Mouse (Mus musculus) spleen, postnatal 10 days (tissue): ENCODE measurements around the gene Agr3.

ENCODE experiments used
- DNase-seq, 2 experiments: peaks; one replicate each; pipeline ENCODE4 v3.0.0; 2021 to 2022; ENCODE audit warnings: low spot score in 2 of 2

Agr3 gene

DNA sequence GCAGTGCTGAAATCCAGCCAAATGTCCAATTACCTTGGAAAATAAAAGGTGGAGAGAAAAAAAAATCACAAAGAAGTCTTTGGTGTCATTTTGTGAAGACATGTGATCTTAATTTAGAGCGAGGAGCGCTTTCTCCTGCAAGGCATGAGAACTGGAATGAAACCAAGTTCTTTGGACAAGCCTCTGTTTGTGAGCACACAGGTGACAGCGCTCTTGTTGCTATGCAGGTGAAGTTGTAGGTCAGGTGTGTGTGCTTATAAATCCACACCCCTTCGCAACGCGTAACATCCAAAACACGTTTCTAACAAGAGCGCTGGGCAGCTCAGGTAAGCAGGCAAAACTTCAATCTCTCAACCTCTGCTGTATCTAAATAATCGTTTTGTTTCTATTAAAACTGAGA lies at the start of gene Agr3:
Agr3 (plus strand) TSS at position 219 of the 400 bp plus-strand sequence.
- DNase-seq = no peak

DNA sequence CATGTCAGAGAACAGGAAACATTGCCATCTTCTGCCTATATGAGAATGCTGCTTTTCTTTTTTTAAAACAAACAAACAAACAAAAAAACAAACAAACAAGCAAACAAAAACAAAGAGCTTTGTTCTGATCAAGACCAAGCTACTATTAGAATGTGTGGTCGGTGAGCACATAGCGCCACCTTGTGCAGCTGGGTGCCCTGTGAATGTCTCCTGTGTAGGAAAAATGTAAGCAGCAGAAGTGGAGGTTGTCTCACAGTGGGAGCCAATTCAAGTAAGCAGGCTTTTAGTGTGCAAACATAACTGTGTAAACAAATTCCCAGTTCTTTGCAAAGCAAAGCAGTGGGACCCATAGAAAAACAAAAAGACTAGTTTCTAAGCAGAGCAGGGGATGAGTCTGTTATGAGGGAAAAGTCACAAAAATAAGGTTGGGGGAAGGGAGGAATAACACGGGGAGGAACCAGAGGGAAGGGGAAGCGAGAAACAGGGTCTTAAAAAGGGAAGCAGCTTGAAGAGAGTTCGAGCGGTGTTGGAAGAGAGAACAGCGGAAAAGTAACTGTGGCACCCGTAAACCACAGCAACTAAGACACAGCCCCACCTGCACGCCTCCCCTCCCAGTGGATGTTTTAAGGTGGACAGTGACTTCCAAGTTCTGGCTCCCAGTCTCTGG lies 40.4 kb upstream of the Agr3 start:
- no peak for DNase-seq

DNA sequence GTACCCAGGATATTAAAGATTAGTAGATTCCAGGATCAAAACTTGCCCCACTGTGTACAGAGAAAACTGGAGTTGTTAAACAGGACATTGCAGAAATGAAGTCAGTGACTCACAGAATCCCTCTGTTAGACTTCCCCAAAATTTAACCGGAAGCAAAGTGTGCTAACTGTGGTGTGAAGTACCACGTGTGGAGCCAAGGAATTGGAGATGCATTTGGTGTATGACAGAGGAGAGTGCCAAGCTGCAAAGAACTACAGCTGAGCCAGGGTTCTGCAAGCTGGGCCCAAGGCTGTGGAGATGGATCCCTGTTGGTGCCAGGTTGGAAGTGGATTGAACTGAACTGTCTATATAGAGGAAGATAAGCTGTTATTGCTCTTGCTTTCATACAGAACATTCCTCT lies 36.0 kb upstream of the Agr3 start:
- DNase-seq = no peak

DNA sequence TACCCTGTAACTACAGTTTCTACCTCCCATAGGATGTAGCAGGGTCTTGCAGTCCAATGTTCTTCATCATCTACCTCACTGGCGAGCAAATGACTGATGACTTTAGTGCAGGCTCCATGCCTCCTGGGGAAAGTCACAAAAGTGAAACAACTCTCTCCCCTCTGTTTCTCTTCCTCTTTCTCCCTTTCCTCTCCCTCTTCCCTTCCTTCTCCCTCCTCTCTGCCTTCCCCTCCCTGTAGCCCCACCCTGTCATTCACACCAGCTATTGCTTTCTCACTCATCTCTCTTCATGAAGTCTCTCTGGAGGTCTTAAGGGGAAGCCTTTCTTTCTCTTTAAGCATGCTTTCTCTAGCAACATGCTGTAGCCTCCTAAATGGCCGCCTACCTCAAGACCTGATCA lies 34.7 kb upstream of the Agr3 start:
- DNase-seq = no peak

- no peak for DNase-seq
Observed at GRCm38 (mm10) chr12:35894304-35894900, 31.0 kb upstream of the Agr3 start.

GRCm38 (mm10) chr12:35895875-35896763 lies 29.3 kb upstream of the Agr3 start:
- peak in 1 of 2 experiments; percentile 70 for DNase-seq

DNA sequence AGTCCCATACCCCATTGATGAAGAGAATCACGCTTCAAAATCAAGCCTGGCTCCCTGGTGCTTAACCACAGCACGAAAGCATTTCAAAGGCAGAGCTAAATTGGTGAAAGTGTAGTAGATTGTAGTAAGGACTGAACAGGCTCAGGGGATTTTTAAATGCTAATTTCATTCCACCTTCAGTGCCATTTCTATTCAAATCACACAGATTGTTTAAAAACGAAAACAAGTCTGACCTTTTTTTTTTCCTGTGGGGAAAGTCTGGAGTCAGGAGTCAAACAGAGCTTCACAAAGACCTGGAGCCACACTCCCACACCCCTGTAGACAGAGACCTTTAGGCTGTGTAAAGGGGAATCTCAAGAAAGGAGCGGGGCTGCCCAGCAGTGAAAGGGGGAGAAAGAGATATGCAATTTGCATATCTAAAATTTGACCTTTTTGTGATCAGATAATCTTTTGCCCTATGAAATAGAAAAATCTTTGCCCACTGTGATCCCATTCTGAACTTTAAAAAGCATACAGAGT lies 28.6 kb upstream of the Agr3 start:
- no peak for DNase-seq

GRCm38 (mm10) chr12:35910632-35911031 lies 14.8 kb upstream of the Agr3 start:
- no peak for DNase-seq

GRCm38 (mm10) chr12:35915813-35916212 lies 9.6 kb upstream of the Agr3 start:
- DNase-seq = no peak

DNA sequence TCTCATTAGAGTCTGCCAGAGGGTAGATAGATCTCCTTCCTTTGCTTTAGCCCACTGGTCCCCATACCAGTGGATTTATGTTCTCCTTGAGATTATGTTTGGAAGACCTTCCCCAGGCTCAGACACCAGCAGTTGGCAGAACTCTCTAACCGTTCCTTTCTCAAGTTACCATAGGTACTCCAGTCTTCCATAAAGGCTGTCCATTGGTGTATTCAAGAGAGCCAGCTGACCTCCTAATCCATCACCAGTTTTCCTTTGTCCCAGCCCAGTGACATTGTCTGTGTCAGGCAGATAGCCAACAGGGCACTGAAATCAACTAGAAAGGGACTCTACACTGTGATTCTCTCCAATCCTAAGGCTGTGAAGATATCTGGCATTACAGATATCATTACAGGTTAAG lies 9.0 kb upstream of the Agr3 start:
- DNase-seq = no peak

DNA sequence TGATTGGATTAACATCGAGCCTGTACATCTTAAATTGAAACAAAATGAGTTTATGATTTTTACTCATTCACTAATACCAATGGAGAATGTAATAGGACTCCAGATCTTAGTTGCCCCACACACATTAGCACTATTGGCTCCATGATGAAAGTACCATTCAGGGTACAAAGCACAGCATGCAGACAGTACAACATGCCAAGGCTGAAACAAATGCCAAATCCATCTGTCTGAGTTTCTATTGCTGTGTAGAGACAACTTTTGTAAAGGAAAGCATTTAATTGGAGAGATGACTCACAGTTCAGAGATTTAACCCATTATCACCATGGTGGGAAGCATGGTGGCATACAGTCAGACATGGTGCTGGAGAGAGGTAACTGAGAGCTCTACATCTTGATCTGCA lies 7.4 kb upstream of the Agr3 start:
- DNase-seq = no peak

DNA sequence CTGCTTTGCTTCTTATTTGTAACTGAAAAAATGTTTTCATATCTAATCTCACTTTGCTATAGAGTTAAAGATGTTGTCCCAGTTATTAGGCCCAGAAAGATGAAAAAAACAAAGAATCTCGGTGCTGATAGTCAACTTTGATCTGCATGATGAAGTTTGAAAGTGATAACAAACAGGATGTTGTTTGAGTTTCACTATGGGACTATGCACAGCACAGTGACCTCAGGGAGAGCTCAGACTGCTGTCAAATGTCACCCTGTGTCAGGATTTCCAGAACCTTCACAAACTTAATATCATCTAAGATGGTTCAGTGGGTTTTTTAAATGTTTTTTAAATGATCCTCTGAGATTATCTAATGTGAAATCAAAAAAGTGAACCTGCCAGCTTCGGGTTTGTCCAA lies 2.4 kb downstream of the Agr3 start:
- DNase-seq = no peak

- DNase-seq = no peak
Observed at GRCm38 (mm10) chr12:35932816-35933215, 7.4 kb downstream of the Agr3 start.

DNA sequence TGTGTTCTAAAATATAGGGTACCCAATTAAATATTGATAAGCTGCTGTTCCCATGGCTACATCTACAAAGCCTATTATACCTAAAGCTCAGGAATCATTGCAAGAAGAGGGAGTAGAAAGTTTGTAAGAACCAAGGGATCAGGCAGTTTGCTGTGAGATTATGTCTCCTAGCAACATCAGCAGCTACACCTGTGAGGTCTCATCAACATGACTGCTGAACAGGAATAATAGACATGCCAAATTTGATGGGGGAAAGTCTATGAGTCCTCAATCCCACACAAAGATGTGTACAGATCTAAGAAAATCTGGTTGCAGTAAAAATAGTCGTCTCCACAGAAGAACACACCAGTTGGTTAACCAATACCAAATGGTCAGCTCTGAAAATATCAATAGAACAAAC lies 26.3 kb downstream of the Agr3 start:
- no peak for DNase-seq

DNA sequence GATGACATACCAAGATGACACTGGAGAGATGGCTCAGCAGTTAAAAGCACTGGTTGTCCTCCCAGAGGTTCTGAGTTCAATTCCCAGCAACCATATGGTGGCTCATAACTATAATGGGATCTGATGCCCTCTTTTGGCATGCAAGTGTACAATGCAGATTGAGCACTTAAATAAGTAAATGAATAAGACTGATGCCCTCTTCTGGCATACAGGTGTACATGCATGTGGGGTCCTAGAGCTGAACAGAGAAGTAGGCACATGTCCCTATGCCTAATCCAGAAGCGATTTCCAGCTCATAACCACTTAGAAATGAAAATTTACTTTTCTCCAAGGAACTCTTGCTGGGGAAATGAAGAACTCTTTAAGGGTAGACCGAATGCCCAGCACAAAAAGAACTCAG lies 31.8 kb downstream of the Agr3 start:
- no peak for DNase-seq

DNA sequence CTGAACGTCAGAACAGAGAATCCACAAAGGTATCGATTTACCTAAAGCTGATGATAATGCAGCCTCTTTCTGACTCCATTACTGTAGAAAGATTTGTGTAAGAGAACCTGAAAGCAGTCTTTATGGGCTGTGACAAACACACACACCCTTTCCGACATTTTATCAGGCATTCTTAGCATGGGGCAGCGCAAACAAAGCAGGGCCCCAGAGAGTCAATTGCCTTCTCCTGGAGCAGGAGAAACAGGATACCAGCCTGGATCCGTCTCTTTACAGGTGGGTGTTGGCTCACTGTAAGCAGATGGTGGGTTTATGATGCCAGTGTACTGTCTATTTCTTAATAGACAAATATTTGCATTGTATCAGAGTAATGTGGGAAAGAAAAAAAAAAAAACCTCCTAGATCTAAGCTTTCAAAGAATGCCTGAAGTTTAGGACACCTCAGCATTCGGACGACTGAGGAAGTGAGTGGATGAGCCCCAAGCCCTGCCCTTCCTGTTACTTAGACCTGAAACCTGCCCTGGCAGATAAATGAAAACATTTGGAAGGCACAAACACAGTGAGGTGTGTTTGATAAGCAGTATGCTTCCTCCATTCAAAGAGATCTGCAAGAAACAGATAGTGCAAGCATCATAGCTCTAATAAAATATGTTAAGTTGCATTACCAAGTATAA lies 40.8 kb downstream of the Agr3 start:
- DNase-seq = no peak

DNA sequence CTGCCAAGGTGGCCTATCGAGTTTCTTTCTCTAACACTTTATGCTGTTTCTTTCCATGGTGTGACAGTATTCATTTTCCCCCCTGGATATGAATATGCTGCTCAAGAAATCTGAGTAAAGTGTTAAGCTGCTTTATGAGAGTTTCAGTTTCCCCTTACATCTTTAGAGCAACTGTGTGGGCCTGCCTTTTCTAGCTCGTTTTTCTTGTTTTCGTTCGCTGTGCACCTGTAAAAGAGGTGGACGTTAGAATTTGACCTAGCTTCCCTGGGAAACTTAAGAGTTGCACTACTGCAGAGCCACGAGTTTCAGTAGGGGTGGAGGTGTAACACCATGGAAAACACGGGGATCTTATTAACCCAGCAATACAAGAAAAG lies 41.3 kb downstream of the Agr3 start:
- no peak for DNase-seq

- DNase-seq = no peak
Observed at GRCm38 (mm10) chr12:35975898-35976297, 50.5 kb downstream of the Agr3 start.

DNA sequence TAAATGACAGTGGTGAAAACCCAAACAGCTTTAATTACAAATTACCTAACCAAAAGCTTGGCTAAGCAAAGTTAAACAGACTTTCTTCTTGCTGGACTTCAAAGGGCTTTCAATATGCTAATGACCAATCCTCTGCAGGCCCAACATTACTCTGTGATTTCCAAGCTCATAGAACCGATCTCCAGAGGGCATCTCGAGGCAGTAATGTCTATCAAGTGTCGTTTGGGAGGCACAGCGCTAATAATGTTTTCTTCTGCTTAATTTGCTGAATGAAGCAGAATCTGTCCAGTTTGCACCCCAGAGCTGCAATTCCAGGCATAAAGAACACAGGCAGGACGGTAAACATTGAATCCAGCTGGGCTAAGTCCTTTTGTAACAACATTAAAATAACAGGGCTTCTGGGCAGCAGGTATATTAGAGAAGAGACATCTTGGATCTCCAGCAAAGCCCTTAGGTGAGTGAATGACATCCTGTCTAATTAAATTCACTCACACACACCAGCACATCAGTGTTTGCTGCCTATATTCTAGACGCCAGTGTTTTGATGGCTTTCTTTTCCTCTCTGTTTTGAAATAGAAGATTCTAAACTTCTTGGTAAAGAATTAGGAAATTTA lies 52.3 kb downstream of the Agr3 start:
- no peak for DNase-seq

GRCm38 (mm10) chr12:35979625-35980024 lies 54.2 kb downstream of the Agr3 start:
- no peak for DNase-seq

- peak in 1 of 2 experiments; percentile 19 for DNase-seq
Observed at GRCm38 (mm10) chr12:35981732-35982360, 56.4 kb downstream of the Agr3 start.
